ENCODE assay signal across 24 mouse cellular contexts in genomic region chr13:82361379-82361778, GRCm38 (mm10).
DNase-seq lines count a peak whose midpoint lies in the region; ATAC-seq and TF ChIP-seq lines count a peak whose summit lies in the region.
"Had no signal": no experiment of that assay in that cellular context is flagged by ENCODE, and none has a peak within 500 bp of the region (broad histone marks: within the 10 kb centered on the region; RNA-seq: fewer than 3 reads in every experiment).

No protein-coding gene starts in this region.

- peak; percentile 14 for DNase-seq in 416B (ENCODE audit: low read depth)
- peak; percentile 75 for DNase-seq in Muller cell, postnatal 12 days (ENCODE audit: inconsistent ontology term)
- no peak for DNase-seq in hindbrain, embryonic 10.5 days (ENCODE audit: low spot score)
- no peak for DNase-seq in lung, adult 18-20 months
- DNase-seq: adrenal gland, adult 2 months; adrenal gland, postnatal 14 days; adrenal gland, postnatal 36 days; cerebellum, adult 11-12 months; cerebellum, adult 2 months; cerebellum, adult 9-11 months; cerebellum, postnatal 14 days; cerebellum, postnatal 36 days; embryo, embryonic 11 days; forebrain, postnatal 0 days had no signal

- no peak overlapping the region for H3K27ac ChIP-seq in kidney, embryonic 16.5 days (ENCODE audit: low read length)
- no peak overlapping the region for H3K27ac ChIP-seq in hindbrain, embryonic 10.5 days
- H3K27ac ChIP-seq: embryonic facial prominence, embryonic 13.5 days; embryonic facial prominence, embryonic 15.5 days; forebrain, embryonic 13.5 days; forebrain, embryonic 15.5 days had no signal

- ATAC-seq in kidney, embryonic 16.5 days (ENCODE audit: low FRiP score, low TSS enrichment): no peak
- ATAC-seq: CD4-positive, CD25-positive, alpha-beta regulatory T cell, adult 4 months; forebrain, embryonic 13.5 days; forebrain, embryonic 15.5 days; forebrain, postnatal 0 days had no signal

- H3ac ChIP-seq in myocyte (ENCODE audit: control insufficient read depth, insufficient read length): no peak overlapping the region

- no peak for TF ChIP-seq POLR2A in myocyte (IDR thresholded peaks at IDR 0.05; ENCODE audit: insufficient read length, low read depth)

- WGBS in kidney, embryonic 16.5 days: 77% methylated on average over 4 of the region's 4 CpGs
- WGBS in hindbrain, embryonic 10.5 days: 86% methylated on average over 4 of the region's 4 CpGs

- H3K27me3 ChIP-seq in myocyte (ENCODE audit: control insufficient read depth, insufficient read depth, insufficient read length): no peaks in the 10 kb centered on the region
- H3K27me3 ChIP-seq in kidney, embryonic 16.5 days (ENCODE audit: insufficient read depth, low read length): no peaks in the 10 kb centered on the region
- no peaks in the 10 kb centered on the region for H3K27me3 ChIP-seq in hindbrain, embryonic 10.5 days (ENCODE audit: insufficient read depth, poor library complexity, severe bottlenecking)
- H3K27me3 ChIP-seq: CH12.LX; embryonic facial prominence, embryonic 13.5 days; embryonic facial prominence, embryonic 15.5 days; forebrain, embryonic 13.5 days; forebrain, embryonic 15.5 days had no signal

- no peaks in the 10 kb centered on the region for H3K36me3 ChIP-seq in myocyte (ENCODE audit: control insufficient read depth, insufficient read depth)
- no peaks in the 10 kb centered on the region for H3K36me3 ChIP-seq in kidney, embryonic 16.5 days (ENCODE audit: insufficient read depth, low read length)
- H3K36me3 ChIP-seq in hindbrain, embryonic 10.5 days: no peaks in the 10 kb centered on the region
- H3K36me3 ChIP-seq: embryonic facial prominence, embryonic 13.5 days; embryonic facial prominence, embryonic 15.5 days; forebrain, embryonic 15.5 days; G1E had no signal

- H3K79me2 ChIP-seq in myocyte (ENCODE audit: control insufficient read depth, insufficient read depth): no peaks in the 10 kb centered on the region

- peak overlapping the region; percentile 49 for H3K4me2 ChIP-seq in myocyte (ENCODE audit: low read depth)
- H3K4me2 ChIP-seq in kidney, embryonic 16.5 days (replicated peaks; ENCODE audit: low read depth, low read length): no peak overlapping the region
- H3K4me2 ChIP-seq: embryonic facial prominence, embryonic 13.5 days; embryonic facial prominence, embryonic 15.5 days; forebrain, embryonic 13.5 days; forebrain, embryonic 15.5 days had no signal

- H3K9ac ChIP-seq in kidney, embryonic 16.5 days (replicated peaks; ENCODE audit: low read length): no peak overlapping the region
- H3K9ac ChIP-seq: embryonic facial prominence, embryonic 13.5 days; embryonic facial prominence, embryonic 15.5 days; forebrain, embryonic 13.5 days; forebrain, embryonic 15.5 days; forebrain, postnatal 0 days had no signal

- no peaks in the 10 kb centered on the region for H3K4me1 ChIP-seq in kidney, embryonic 16.5 days (ENCODE audit: insufficient read depth, low read length)
- no peaks in the 10 kb centered on the region for H3K4me1 ChIP-seq in hindbrain, embryonic 10.5 days (replicated peaks)
- H3K4me1 ChIP-seq: embryonic facial prominence, embryonic 13.5 days; embryonic facial prominence, embryonic 15.5 days; forebrain, embryonic 15.5 days had no signal

- H3K4me3 ChIP-seq in myocyte: no peak overlapping the region
- H3K4me3 ChIP-seq in kidney, embryonic 16.5 days (ENCODE audit: low read length): no peak overlapping the region
- no peak overlapping the region for H3K4me3 ChIP-seq in hindbrain, embryonic 10.5 days
- H3K4me3 ChIP-seq: embryonic facial prominence, embryonic 13.5 days; embryonic facial prominence, embryonic 15.5 days; erythroblast, embryonic 14.5 days; forebrain, embryonic 13.5 days; forebrain, embryonic 15.5 days had no signal

- H3K9me3 ChIP-seq in kidney, embryonic 16.5 days (ENCODE audit: low read length): no peaks in the 10 kb centered on the region
- H3K9me3 ChIP-seq in hindbrain, embryonic 10.5 days: no peaks in the 10 kb centered on the region
- H3K9me3 ChIP-seq: embryonic facial prominence, embryonic 13.5 days; embryonic facial prominence, embryonic 15.5 days; forebrain, embryonic 13.5 days; forebrain, embryonic 15.5 days; G1E had no signal

TF ChIP-seq in myocyte, 11 proteins besides CTCF, POLR2A, EP300 and RAD21:
- TF ChIP-seq SRF (IDR thresholded peaks at IDR 0.05; ENCODE audit: control insufficient read depth, insufficient read length, low read depth): no peak
- TF ChIP-seq TCF3 (IDR thresholded peaks at IDR 0.05; ENCODE audit: insufficient read length, low read depth): no peak
TF ChIP-seq in myocyte: peak in this region for 0.

Comparison
In these comparisons a context has a peak if more than half of its experiments do, and no peak if none do; other contexts are left out.
1. DNase-seq: peak in 416B (single experiment) and Muller cell, postnatal 12 days (single experiment); none in hindbrain, embryonic 10.5 days (single experiment) and lung, adult 18-20 months (0 of 2).